Mouse (Mus musculus) CD4-positive naive resting alpha-beta T cell, adult 76 days (primary cell): ENCODE data around the gene Abcc8. TPM values are rescaled to one million over a fixed set of nuclear protein-coding genes. Genes with fewer than 3 reads are reported as not detected.

Source experiments
- total RNA-seq: library from RNA; stranded (reverse); gene quantifications from one replicate; pipeline ENCODE4 v1.2.4, GENCODE M21; 2023

Abcc8 gene
- 0.76 TPM for total RNA-seq

DNA sequence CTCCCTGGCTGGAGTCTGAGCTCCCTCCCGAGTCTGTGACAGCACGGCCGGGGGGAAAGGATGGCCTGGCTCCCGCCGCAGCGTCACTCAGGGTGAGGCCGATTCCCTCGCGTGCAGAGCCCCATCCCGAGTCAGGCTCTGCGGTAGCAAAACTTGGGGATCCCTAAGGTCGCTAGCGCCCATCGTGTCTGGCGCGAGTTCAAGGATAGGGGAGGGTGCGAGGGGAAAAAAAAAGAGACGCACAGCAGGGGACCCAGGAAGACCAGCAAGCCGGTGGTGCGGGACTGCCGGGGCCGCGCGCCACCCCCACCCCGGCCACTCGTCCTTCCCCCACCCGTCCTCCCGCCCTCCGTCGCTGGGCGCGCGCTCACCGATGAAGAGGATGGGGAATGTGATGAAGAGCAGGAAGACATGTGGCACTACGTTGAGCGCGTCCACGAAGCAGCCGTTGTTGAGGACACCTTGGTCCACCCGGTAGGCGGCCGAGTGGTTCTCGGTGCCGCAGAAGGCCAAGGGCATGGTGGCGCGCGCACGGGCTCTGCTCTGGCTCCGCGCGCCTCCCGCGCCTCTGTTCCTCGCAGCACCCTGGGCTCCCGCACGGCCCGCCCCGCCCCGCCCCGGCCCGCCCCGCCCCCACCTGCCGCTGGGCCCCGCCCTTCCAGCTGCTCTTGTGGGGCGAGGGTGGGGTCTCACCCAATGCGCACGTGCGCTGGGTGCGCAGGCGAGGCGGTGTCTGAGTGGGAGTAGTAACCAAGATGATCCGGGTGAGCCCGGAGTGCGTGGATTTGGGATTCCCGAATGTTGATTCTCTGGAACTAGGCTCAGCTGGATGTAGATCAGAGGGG is at the start of gene Abcc8:
Gene Abcc8, minus strand, starts transcription at position 603 of the 845 bp plus-strand sequence.

DNA sequence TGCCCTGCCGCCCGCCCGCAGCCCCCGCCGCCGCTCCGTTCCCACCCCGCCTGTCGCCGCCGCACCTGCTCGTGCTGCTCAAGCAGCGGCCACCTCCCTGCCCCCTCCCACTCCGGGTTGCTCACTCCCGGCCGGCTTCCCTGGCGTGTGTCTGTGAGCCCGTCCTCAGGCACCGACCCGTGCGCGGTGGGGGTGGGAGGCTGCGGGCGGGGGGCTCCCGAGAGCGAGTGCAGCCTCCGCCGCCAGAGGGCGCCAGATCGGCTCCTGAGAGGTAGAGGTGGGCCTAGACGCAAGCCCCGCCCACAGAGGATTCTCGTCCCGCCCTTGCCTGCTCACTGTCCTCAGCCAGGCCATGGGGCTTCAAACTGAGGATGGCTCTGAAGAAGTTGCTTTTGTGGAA is 79.3 kb downstream of the Abcc8 start, which contains the start of gene Kcnj11:
Gene Kcnj11, minus strand, starts transcription at position 202 of the 400 bp plus-strand sequence.

Other genes with a start within 250 kb of the Abcc8 start
- not detected for gene Abcc6, start 149.7 kb downstream of the Abcc8 start, total RNA-seq
- 43.4 TPM for gene Nomo1, start 146.3 kb downstream of the Abcc8 start, total RNA-seq
- not detected for gene Kcnj11, start 79.3 kb downstream of the Abcc8 start, total RNA-seq
- not detected for gene Ush1c, start 58.5 kb upstream of the Abcc8 start, total RNA-seq
- not detected for gene Otog, start 61.0 kb upstream of the Abcc8 start, total RNA-seq
- gene Myod1, start 196.4 kb upstream of the Abcc8 start, total RNA-seq, result not detected
- gene Kcnc1, start 216.5 kb upstream of the Abcc8 start, total RNA-seq, result 0.26 TPM